Mouse (Mus musculus) cortical plate, adult 2 months (tissue): ENCODE data around the gene Osbp2. TPM values are rescaled to one million over a fixed set of nuclear protein-coding genes. Genes with fewer than 3 reads are reported as not detected.

Experiments
- H3K27ac ChIP-seq: fragments of 200-500 bp; 2 replicates; pipeline ENCODE4 v1.5.1; 2012; ENCODE audit warnings: low read length, control low read depth, inconsistent platforms; ENCODE audit not compliant: insufficient read depth
- H3K4me1 ChIP-seq: fragments of 200-500 bp; 2 replicates; pipeline ENCODE4 v1.6.1; 2011; ENCODE audit warnings: low read length; ENCODE audit not compliant: control insufficient read depth, insufficient read depth
- H3K4me3 ChIP-seq: fragments of 200-500 bp; 2 replicates; pipeline ENCODE4 v1.5.1; 2011; ENCODE audit warnings: mild to moderate bottlenecking, low read length, control low read depth; ENCODE audit not compliant: insufficient read depth
- CTCF ChIP-seq: fragments of 200-500 bp; IDR thresholded peaks from 2 replicates; pipeline ENCODE4 v1.5.1; 2011; ENCODE audit warnings: mild to moderate bottlenecking, control low read depth, low read length; ENCODE audit not compliant: insufficient read depth; ENCODE audit errors: extremely low read depth
- POLR2A ChIP-seq: fragments of 200-500 bp; IDR thresholded peaks from 2 replicates; pipeline ENCODE4 v1.6.1; 2011; ENCODE audit warnings: mild to moderate bottlenecking, low read length, control low read depth; ENCODE audit not compliant: insufficient read depth; ENCODE audit errors: extremely low read depth
- polyA plus RNA-seq: library from polyadenylated mRNA; depleted of rRNA; stranded (reverse); fragments of >200 nt; gene quantifications from 2 replicates; pipeline ENCODE4 v1.2.3, GENCODE M21; 2012

Gene Osbp2
- polyA plus RNA-seq, 1 experiment, result 129 TPM

DNA sequence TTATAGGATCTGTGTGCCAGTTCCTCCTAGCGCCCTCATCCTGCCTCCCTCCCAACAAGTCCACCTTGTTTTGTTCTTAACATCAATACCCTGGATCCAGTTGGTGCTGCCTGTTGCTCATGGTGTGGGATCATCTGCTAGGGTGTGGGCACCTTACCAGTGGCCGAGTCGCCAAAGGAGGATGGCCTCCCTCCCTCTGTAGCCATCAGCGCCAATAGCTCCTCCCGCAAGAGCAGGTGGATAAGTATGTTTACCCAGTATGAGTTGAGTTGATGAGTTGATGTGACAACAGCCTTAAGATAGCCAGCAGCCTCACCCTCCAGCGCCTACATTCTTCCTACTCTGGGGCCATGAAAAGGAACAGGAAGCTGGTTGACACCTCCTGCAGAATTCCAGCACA is 36.6 kb upstream of the Osbp2 start:
- Histone ChIP-seq H3K4me3 (no peak overlapping the region), H3K4me1 (peaks cover 2% of the 10 kb centered on the region), H3K27ac (no peak overlapping the region)
- TF ChIP-seq POLR2A, result no peak
- no peak for TF ChIP-seq CTCF

DNA sequence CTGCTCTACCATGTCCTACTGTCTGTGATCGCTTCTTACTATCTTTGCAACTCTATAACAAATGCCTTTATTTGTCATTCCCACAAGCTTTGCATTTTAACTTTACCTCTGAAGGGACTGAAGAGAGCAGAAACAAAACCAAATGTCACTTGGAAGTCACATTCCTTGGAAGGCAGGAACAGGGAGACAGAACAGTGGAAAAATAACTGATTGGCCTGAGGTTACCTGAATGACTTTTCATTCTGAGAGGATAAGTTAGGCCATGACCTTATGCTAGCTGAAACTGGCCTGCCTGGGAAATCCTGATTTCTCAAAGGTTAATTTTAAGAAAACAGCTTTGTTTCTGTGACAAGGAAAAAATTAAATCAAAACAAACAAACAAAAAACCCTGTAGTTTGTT is 32.2 kb upstream of the Osbp2 start:
- Histone ChIP-seq H3K27ac (no peak overlapping the region), H3K4me1 (peaks cover 3% of the 10 kb centered on the region), H3K4me3 (no peak overlapping the region)
- TF ChIP-seq CTCF (no peak), POLR2A (no peak)

DNA sequence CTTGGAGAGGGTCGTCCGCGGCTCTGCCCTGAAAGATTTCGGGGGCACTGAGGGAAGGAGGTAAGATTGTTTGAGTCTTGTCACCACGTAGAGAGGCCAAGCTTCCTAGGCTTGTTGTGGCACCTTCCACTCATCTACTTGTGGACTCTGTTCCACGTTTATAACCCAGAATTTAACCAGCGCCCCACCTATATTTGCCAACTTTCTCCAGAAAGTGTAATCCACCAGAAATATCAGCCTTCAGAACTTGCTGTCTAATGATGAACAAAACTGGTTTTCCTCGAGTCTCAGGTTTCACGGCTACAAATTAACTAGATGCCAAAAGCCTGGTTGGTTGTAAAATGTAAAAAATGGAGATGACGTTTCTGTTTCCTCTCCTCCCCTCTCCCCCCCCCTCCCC is 31.8 kb upstream of the Osbp2 start:
- TF ChIP-seq POLR2A, result no peak
- no peak for TF ChIP-seq CTCF
- Histone ChIP-seq H3K4me3 (peak overlapping the region; percentile 56), H3K27ac (peak overlapping the region; percentile 73), H3K4me1 (peaks cover 3% of the 10 kb centered on the region)

DNA sequence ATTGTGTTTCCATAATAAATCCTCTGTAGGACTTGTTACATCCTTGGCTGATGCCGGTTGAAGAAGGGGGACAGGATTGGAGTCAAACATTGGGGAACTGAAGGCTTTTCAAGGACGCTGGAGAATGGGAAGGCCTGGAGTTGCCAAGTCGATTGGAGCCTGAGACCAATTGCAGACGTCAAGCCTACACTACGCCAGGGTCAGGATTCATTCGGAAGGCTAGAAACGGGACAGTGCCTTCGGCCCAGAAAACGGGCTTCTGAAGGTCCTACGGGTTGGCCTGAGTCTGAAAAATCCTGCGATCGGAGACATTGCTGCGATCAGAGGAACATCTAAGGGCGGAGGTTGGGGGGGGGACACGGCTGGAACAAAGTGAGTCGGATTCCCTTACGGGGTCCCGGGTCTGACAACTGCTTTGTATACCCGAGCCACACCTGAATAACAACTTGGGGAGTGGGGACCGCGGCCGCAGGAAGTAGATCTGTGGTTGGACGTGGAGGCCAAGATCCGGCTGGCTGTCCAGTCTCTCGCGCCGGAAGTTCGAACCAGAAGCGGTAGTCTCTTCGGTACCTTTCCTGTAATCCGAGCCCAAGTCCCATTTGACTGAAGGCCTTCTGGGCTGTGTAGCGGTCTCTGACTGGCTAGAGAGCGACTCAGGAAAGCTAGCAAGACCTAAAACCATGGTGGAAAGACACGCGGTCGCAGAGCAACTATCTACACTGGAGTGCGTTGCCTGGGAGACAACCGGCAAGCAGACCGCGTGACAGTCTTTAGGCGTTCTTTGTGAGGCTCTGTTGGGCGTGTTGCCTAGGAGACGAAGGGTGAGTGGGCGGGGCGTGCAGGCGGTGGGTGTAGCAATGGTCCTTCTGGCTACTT is 30.9 kb upstream of the Osbp2 start, which contains the start of the genes 4921536K21Rik and Dusp18:
Gene 4921536K21Rik, minus strand, starts transcription at position 693 of the 876 bp plus-strand sequence.
Gene Dusp18, plus strand, starts transcription at position 835 of the 876 bp plus-strand sequence.
- H3K27ac ChIP-seq, result peak within 1 kb of the TSS; percentile 73
- peak within 1 kb of the TSS; percentile 56 for H3K4me3 ChIP-seq
- TF ChIP-seq CTCF (no peak), POLR2A (peak; percentile 83)
- H3K4me1 ChIP-seq, result peaks cover 2% of the 10 kb centered on the region; the same call in 1 of the 2 replicates

DNA sequence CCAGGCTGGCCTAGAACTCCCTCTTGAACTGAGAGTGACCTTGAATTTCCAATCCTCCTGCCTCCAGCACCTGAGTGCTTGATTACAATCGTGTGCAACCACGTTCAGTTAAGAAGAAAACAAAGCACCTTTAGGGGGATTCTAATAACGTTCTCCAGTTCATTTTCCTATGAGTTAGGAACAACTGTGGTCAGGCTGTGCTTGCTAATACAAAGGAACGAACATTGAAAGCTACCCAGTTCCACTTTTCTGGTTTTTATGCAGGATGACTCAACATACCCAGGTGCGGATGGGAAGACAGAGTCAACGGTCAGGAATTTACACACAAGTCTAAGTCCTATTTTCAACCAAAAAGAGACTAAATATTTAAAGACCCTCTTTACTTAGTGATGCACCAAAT is 30.3 kb upstream of the Osbp2 start:
- no peak for TF ChIP-seq CTCF
- TF ChIP-seq POLR2A, result no peak
- Histone ChIP-seq H3K27ac (no peak overlapping the region), H3K4me3 (no peak overlapping the region), H3K4me1 (peaks cover 2% of the 10 kb centered on the region; the same call in 1 of the 2 replicates)

DNA sequence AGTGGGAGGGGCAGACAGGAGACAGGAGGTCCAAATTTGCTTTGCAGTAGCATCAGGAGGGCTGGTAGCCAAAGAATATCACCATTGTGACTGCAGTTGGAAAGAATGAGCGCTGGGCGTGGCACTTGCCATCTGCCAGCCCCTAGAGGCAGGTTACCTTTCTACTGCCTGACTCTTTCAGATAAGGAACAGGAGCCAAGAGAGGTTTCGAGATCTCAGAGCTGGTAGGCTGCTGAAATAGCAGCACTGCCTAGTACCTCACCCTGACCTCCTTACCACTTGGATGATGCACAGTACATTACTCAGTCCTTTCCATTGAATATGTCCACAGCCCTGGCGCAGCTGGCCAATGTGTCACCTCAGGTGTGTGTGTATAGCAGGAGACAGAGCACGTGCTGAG is 23.6 kb upstream of the Osbp2 start:
- Histone ChIP-seq H3K4me1 (peaks cover 3% of the 10 kb centered on the region; the same call in 1 of the 2 replicates), H3K27ac (no peak overlapping the region), H3K4me3 (no peak overlapping the region)
- no peak for TF ChIP-seq POLR2A
- no peak for TF ChIP-seq CTCF

DNA sequence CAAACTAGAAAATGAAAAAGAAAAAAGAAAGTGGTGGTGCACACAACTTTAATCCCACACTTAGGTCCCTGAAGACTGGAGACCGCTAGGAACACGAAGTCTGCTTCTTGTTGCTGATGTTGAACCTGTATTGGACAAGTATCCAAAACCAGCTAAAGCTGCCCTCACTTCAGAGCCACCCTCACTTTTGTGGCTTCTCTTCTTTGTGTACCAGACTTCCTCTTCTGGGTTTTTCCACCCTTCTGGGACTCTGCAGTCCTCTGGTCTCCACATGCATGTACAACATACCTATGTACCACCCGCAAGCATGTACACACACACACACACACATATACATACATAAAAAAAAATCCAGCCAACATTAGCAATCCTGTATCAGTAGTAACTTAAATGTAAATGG is 20.0 kb upstream of the Osbp2 start:
- H3K4me3 ChIP-seq, result no peak overlapping the region
- TF ChIP-seq POLR2A (no peak), CTCF (no peak)
- H3K4me1 ChIP-seq, result peaks cover 3% of the 10 kb centered on the region; the same call in 1 of the 2 replicates
- no peak overlapping the region for H3K27ac ChIP-seq

DNA sequence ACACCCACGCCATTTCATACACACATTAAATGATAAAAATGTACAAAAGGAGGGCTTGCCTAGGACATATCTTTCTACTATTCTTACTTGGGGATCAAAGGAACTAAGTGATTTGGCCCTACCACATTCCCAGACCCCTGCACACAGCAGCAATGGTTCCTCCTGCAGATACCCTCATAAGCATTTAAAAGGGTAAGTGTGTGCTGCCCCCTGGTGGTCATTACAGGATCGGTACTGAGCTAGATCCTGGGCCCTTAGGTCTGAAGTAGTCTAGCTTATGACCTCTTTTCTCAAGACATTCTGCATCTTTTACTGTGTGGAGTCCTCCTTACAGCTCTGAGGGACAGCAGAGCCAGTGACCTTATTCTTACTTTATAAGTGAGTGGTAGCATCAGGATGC is 16.1 kb upstream of the Osbp2 start:
- Histone ChIP-seq H3K4me3 (no peak overlapping the region), H3K27ac (no peak overlapping the region), H3K4me1 (no peaks in the 10 kb centered on the region)
- TF ChIP-seq CTCF (peak; percentile 83), POLR2A (no peak)

DNA sequence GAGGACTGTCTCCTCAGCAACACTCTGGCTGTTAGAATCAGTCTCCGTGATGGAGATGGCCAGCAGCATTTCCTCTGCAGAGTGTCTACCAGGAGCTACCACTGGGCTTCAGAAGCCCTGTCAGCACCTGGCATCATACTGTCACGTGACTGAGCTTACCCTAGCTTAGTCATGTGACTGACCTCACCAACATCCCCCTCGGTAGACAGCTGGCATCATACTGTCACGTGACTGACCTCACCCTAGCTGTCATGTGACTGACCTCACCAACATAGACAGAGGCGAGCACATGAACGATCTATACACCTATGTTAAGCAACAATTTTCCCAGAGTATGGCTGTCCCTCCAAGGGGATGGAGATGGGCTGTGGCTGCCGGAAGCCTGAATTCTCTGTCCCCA is 15.0 kb upstream of the Osbp2 start:
- TF ChIP-seq POLR2A (no peak), CTCF (no peak)
- no peaks in the 10 kb centered on the region for H3K4me1 ChIP-seq
- H3K27ac ChIP-seq, result no peak overlapping the region
- H3K4me3 ChIP-seq, result no peak overlapping the region

DNA sequence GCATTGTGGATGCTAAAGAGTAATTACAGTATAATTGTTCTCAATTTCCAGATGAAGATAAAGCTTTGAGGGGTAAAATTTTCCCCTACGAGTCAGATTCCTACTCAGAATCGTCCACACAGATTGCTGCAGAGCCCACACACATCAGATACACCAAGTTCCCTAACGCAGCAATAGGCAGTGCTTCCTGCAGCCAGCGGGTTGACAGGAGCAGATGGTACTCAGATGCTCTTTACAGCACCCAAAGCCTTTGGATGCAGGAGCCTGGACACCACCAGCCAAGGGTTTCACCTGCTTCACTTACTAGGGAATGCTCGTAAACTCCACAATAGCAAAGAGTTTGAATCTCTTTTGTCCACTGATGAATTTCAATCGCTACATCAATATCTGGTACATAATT is 12.7 kb upstream of the Osbp2 start:
- Histone ChIP-seq H3K4me1 (no peaks in the 10 kb centered on the region), H3K27ac (no peak overlapping the region), H3K4me3 (no peak overlapping the region)
- TF ChIP-seq POLR2A (no peak), CTCF (no peak)

DNA sequence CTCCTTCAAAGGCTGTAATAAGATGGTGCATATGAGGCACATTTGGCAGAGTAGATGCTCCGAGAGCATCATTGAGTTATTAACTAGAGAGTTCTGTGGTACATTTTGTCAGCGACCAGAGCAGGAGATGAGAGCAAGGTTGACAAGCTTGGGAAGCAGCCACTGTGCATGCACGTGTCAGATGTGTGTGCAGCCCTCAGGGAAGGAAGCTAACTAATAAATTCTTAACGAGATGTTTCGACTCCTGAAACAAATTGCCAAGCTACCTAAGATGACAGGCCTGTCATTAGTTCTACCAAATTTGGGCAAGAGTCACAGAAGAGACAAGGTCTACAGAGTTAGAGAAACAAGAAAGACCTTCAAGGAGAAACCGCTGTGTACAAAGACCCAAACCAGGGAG is 640 bp upstream of the Osbp2 start:
- no peak for TF ChIP-seq POLR2A
- no peak for TF ChIP-seq CTCF
- H3K4me3 ChIP-seq, result peak overlapping the region; percentile 71
- H3K27ac ChIP-seq, result no peak overlapping the region

More for the DNA sequence above, 640 bp upstream of the Osbp2 start:
- peaks cover 5% of the 10 kb centered on the region for H3K4me1 ChIP-seq
